Mouse (Mus musculus) NIH3T3 (cell line): ENCODE results near the gene Etnk1.
"Not testable (repeated sequence)": the region's sequence is repeated elsewhere in the genome, so short reads cannot be mapped to it uniquely, and the experiment has no call there.

Experiments
- DNase-seq: peaks from one replicate; pipeline ENCODE4 v3.0.0-alpha.2; 2012; ENCODE audit warnings: low read depth

The Etnk1 gene

DNA sequence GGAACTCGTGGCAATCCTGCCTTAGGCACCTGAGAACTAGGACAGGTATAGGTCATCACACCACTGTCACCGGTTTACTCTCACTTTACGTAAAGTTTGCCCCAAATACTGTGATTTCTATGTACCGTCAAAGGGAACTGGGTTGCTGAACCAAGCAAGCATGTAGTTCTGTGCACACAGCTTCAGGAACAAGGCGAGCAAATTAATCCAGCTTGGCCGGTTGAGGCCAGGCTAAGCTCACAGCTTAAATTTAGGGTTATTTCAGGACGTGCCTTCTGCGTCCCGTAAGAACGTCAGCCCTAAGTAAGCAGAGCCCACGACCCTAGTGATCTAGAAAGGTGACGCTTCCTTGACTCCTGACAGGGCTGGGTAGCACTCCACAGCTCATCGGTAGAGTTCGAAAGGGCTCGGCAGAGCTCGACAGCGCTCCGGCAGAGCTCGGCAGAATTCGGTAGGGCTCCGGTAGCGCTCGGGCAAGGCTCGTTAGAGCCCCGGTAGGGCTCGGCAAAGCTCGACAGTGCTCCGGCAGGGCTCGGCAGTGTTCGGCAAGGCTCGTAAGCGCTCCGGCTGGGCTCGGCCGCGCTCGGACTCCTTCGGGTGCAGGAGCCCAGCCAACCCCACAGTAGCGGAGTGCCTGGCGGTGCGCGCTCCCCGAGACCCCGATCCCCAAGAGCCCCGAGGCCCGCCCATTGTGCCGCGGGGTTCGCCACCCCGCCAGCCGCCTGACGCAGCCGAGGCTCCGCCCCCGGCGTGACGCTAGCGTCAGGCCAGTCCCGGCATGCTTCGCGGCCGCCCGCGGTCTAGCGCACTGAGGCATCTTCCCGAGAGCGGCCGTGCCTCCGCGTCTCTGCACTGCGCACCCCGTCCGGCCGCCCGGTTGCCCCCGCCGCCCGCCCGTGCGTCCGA lies at the start of gene Etnk1:
Gene Etnk1, plus strand, starts transcription at position 770 of the 906 bp plus-strand sequence.
- DNase-seq: peak; percentile 99

DNA sequence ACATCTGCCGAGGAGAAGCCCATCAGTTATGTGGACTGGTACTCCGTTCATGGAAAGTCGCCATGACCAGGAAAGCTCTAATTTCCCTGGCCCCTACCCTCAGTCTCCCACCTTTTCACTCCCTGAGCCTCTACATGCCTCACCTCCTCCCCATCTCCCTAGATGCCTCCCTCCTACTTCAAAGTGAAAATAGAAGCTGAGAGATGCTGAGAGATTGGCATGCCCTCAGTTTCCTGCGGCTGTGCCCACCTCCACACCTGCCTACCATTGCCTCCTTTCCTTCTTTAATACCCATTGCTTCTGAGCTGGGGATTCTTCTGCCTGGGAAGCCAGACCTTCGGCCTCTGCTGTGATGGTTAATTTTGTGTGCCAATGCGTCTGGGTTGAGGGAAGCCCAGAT lies 47.7 kb upstream of the Etnk1 start:
- DNase-seq: no peak

DNA sequence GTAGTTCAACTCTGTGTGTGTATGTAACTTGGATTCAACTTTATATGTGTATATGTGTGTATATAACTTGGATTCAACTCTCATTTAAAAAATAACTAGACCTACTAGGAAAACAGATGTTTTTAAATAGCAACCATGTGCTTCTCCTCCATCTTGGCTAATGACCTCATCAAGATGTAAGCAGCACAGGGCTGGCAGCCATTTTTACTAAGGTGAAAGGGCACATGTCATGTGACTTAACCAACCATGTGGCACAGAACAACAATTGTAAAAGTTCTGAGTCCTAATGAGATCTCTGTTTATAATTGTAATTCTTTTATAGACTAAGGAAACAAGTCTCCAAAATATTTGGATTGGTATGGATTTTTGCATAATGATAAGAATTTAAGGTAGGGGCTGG lies 41.3 kb upstream of the Etnk1 start:
- DNase-seq: no peak

DNA sequence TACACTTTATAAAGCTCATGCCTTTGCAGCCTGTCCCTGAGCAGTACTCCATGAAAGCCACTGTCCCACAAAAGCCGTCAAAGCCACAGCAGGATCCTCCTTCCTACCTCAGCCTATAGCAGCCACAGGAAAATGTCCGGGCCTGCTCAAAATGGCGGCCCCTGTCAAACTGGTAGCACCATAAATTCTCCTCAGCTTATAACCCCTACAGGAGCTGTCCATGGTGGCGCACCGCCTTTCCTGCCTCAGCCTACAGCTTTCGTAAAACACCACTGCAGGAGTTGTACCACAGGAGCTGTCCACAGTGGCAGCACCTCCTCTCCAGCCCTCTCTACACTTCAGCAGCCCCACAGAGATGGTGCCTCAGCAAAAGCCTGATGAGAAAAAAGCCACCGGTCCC lies 37.6 kb upstream of the Etnk1 start:
- no peak for DNase-seq

DNA sequence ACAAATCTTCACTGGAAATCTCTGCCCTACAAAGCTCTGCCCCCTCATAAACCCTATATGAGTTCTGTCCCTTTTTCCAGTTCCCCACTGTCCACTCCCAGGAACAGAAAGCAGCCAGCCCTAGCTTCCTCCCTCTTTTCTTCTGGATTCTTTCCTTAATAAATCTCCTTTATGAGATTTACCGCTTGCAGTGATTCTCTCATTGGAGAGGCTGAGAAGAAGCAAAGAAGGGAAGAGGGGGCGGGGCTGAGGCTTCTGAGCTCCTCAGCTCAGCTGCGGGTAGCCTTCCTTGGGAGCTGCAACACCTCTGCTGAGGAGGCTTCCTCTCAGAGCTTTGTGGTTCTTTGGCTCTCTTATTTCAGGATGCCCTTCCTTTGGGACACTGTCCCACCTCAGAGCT lies 37.1 kb upstream of the Etnk1 start:
- DNase-seq: no peak

DNA sequence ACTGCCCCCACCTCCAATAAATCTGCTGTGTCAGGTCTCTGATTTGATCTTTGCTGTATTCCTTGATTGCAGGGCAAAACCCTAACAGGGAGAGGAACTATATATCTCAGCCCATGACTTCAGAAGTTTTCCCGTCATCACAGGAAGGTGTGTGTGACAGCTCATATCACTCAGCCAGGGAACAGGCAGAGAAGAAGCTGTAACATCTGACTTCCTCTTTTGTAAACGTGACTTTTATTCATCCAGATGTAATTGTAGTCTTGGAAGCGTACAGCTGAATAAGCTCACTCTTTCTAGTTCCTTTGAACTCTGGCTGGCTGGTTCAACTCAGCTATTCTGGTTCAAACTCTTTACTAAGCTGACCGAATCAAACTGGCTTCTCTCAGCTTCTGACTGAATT lies 36.6 kb upstream of the Etnk1 start:
- DNase-seq: no peak

DNA sequence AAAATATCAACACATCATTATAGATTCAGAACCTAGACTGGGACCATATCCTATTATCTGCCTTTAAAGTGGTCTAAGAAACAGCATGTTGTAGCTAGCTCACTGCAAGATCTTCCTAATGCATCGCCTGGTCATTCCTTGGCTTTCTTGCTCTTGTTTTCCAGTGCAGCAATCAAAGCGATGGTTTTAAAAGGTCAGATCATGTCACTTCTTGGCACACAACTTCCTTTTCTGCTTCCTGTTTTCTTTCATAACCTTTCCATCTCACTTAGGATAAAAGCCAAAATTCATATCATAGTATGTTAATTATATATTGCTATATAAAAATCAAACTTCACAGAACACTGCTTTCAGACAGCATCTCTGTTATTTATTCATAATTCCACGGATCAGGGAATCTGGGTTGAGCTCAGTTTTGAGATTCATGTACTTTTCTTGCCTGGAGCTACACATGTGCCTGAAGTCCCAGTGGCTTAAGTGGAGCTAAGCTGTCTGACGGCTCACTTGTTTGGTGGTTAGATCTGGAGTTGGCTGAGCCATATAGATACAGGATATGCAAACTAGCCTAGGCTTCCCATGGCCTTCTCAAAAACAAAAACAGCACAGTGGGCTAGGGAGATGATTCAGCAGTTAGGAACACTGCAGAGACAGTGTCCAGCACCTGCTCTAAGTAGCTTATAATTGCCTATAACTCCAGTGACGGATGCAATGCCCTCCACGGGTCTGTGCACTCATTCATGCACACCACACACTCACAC lies 34.9 kb upstream of the Etnk1 start:
- no peak for DNase-seq

DNA sequence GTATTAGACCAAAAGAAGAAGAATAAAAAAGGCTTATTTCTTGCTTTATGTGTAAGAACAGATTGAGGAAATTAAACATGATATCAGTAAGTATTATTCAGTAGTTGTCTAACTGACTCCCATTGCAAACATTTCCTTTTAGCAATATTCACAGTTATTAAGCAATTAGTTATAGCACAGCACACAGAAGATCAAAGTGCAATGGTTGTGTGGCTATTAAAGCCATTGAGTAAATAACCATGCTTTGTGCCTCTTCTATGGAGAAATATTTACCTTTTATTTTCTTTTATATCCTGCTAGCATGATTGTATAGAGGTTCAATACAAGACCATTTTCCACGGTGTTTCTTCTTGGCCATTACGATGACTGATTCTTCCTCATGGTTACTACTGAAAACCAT lies 33.9 kb upstream of the Etnk1 start:
- no peak for DNase-seq

DNA sequence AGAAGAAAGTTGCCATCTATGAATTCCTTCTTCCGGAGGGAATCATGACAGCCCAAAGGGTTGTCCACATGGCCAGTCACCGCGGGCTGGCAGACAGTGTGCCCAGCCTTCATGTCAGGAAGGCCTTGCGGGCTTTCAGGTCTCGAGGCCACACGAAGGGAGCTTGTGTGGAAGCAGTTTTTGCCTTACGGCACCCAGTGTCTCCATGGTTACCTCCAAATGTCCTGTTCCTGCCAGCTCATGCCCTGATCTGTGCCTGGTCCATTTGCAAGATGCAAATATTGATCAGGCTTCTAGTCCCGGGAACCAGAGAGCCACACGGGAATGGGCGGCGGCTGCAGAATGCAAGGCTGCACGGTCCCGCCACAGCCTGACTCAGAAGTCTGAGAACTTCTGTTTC lies 31.9 kb upstream of the Etnk1 start:
- no peak for DNase-seq

DNA sequence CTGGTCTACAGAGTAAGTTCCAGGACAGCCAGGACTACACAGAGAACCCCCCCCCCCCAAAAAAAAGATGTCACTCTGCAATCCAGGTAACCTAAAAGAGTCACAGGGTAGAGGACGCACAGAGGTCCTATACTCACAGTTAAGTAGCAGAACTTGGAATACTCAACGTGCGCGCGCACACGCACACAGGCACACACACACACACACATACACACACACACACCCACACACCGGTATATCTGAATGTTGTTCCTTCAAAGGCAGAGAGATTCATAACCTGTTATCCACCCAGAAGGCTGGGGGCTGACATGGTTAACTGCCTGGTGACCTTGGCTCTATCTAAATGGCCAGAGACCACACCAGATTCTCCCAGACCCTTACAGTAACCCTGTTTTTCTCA lies 30.3 kb upstream of the Etnk1 start:
- DNase-seq: no peak

DNA sequence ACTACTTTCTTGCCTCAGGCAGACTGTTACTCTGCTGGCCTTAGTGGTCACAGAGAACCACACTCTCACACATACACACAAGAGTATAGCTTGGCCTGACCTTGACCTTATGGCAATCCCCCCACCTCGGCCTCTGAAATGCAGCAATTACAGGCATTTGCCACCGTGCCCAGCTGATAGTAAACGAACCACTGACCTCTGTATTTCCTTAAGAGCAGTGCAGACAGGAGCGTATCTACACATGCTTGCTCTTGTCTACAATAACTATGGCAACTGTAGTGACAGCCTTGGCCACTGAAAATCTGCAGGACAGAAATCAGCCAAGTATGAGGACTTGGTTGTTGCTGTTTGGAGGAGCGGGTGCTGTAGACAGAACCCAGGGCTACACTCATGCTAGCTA lies 29.7 kb upstream of the Etnk1 start:
- no peak for DNase-seq

DNA sequence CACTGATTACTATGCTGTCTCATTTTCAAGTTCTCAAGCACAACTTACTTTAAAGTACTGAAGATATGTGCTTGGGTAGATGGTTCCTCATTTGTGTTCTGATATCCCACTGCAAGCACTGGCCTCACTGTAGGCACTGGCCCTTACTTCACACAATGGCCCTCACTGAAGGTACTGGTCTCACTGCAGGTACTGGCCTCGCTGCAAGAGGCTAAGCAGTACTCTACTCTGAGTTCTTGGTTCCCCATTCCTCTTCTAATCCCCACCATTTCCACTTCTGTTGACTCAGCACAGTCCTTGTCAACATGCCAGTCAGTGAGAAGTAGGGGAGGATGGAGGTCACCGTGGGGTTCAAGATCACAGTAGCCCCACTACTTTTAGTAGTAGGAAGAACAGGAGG lies 27.6 kb upstream of the Etnk1 start:
- no peak for DNase-seq

DNA sequence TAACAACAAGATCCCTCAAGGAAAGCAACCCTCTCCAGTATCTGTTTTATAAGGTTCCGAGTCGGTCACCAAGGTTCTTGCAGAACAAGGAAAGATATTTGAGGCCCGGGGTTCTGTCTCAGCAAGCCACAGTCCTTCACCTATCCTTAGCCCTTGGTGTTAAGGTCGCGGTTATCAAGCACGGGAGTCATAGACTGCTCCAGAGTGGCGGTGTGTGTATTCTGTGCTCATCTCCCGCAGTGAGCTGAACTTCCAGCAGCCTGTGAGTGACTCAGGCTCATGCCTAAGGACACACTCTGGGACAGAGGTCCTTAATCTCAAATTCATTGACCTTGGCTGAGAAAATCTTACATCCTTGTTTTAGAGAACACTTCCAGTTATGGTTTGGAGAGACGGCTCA lies 26.1 kb upstream of the Etnk1 start:
- no peak for DNase-seq

DNA sequence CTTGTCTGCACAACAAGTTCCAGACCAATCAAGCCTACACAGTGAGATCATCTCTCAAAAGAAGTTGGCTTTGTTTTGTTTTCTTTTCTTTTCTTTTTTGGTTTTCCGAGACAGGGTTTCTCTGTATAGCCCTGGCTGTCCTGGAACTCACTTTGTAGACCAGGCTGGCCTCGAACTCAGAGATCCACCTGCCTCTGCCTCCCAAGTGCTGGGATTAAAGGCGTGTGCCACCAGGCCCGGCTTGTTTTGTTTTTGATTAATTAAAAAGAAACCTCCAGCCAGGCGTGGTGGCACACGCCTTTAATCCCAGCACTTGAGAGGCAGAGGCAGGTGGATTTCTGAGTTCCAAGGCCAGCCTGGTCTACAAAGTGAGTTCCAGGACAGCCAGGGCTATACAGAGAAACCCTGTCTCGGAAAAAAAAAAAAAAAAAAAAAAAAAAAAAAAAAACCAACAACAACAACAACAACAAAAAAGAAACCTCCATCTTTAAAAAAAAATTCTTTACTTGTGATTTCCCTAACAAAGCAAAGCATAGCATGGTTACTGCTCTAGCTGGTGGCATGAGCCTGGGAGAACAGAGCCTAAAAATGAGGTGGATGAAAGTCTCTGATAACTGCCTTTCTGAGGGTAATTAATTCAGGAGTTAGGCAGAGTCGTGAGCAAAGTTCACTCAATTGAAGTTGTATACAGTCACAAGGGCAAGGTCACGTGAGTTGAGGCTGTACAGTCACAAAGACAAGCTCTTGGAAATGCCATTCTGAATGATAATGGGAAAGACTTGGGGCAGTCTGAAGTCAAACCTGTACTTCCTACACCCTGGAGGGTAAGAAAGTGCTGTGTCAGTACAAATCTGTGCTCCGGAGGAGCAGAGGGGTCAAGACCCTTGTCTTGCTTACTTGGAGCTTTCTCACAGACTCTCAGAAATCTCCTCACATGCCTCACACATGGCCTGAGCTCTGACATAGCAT lies 25.1 kb upstream of the Etnk1 start:
- DNase-seq: not testable (repeated sequence)

DNA sequence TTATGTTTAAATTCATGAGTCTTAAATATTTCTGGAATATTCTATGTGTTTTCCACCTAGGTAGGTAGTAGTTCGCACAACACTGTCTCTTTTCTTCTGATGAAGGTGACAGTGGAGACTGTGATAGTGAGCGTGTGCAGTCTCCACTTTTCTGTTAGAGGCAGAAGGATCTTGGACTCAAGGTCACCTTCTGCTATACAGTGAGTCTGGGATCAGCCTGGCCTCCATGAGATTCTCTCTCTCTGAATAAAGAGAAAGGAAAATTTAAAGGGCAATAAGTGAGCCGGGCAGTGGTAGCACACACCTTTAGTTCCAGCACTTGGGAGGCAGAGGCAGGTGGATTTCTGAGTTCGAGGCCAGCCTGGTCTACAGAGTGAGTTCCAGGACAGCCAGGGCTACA lies 24.2 kb upstream of the Etnk1 start:
- no peak for DNase-seq

DNA sequence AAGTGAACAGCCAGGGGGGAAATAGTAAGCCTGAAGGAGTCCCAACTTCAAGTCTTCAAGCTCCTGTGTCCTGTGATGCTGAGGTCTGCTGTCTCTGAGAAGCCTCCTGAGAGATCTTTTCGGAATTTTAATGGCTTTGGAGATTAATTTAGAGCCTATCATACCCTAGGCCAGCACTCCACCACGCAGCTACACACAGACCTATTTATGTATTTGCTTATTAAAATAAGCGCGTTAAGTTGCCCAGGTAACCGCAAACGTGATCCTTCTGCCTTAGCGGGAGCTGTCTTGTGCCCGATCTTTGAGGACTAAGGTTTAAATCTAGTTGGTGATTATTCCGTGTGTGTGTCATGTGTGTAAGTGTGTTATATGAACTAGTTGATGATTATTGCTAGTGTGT lies 23.7 kb upstream of the Etnk1 start:
- no peak for DNase-seq

DNA sequence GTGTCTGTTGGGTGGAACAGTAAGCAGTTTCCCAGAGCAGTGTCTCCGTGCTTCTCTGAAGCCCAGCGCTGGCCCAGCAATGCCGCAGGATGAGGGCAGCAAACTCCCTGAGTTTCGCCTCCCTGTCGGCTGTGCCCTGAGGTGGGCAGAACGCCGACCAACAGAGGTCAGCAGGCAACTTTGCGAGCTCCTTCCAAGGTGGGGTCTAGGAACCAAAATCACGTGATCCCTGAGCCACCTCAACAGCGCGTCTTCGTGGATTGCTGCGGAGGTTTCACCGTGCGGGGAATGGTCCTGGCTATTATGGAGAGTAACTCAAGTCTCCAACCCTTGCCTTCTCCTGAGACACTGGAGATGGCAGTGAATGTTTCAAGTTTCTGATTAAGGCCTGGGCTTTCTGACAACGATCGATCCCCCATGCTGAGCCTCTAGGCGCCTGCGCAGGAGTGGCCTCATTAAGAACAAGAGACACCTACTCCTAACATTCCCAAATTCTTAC lies 23.2 kb upstream of the Etnk1 start:
- no peak for DNase-seq

DNA sequence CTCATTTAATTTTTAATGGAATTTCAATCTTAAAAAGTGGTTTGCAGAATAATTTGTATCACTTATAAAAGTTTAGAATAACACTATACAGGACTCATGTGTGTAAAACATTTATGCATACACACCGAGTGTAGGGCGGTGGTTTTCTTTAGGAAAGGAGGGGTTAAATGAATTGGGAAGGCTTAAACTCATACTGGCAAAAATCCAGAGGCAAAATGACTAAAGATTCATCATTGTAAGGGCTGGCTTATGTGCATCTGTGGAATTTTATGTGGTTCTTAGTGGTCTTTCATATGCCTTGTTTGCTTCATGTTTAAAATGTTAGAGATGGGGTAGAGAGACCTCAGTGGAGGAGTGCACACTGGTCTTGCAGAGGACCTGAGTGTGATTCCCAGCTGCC lies 22.5 kb upstream of the Etnk1 start:
- peak; percentile 66 for DNase-seq

DNA sequence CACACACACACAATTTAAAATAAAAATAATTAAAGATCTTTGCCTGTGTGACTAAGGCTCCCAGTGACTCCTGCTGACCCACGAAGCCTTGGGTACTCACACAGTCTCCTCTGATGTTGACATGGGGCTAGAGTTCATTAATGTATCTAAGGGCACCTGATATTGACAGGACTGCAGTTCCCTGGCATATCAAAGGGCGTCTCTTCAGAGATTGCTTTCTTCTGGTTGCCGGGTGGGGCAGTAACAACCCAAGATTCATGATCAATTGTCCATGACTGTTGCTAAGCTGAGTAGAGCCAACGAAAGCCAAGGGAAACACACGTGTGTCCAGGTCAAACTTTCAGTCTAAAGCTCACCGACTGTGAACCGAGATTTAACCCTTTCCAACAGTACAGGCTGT lies 22.0 kb upstream of the Etnk1 start:
- no peak for DNase-seq

DNA sequence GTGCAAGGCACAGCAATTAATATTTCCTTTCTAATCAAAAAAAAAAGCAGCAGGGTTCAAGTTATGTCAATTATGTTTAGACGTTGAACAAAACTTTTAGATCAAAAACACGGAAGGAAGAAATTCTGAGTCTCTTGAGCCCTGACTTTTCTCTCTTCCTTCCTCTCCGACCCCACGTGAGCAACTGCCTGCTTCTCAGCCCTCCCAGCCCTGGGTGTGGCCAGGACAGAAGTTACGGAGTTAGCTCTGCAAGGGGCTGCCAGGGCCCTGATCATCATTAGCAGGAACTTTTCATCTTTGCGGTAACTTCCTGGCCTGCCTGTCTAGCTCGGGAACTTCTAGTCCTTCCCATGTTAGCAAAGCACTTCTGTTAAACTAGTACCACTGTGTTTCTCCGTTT lies 20.3 kb upstream of the Etnk1 start:
- DNase-seq: no peak

DNA sequence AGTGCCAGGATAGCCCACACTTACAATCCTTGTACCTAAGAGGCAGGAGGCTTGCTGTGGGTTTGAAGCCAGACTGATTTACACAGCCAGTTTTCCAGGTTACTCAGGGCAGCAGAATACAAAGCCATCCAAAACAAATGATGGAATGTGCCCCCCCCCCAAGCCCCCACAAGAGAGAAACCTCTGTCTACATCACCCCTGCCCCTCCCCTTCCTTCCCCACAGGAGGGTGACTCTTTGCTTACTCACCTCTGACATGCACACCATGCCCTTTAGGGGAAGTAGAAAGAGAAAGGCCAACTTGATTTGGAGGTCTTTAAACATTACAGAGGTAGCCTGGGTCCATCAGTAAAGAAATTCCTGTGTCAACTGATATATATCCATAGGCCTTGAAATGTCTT lies 18.2 kb upstream of the Etnk1 start:
- peak; percentile 43 for DNase-seq

DNA sequence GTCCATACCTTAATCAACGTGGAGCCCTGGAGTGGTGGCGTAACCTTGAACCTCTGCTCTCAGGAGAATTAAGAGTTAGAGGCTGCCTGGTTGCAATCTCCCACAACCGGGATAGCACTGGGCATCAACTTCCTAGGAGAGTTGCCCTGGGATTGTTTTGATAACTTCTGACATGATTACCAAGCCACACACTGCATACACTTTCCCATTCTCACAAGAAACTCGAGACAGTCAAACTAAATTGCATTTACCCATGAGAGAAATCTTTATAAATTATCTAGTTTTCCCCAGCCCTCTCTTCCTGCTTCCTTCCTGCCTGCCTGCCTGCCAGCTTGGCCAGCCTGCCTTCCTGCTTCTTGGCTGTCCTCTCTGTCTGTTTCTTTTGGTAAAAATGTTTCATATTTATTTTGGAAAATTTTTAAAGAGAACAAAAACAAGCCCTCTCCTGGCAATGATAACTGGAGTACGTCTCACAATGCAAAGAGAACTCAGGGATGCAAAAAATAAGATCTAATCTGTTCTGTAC lies 17.2 kb upstream of the Etnk1 start:
- DNase-seq: peak; percentile 36
